Mouse (Mus musculus) small intestine, adult 2 months (tissue): ENCODE results near the gene Grhl3. TPM values are rescaled to one million over a fixed set of nuclear protein-coding genes. Genes with fewer than 3 reads are reported as not detected.

Experiments used
- H3K27ac ChIP-seq: fragments of 200-500 bp; 2 replicates; pipeline ENCODE4 v1.5.1; 2012; ENCODE audit warnings: low read depth, low read length, control low read depth, inconsistent platforms; ENCODE audit not compliant: insufficient read depth
- H3K27me3 ChIP-seq: fragments of 200-500 bp; 2 replicates; pipeline ENCODE4 v1.6.1; 2012; ENCODE audit warnings: mild to moderate bottlenecking, moderate library complexity, low read length, inconsistent platforms; ENCODE audit not compliant: control insufficient read depth, insufficient read depth
- H3K36me3 ChIP-seq: fragments of 200-500 bp; 2 replicates; pipeline ENCODE4 v1.6.1; 2012; ENCODE audit warnings: mild to moderate bottlenecking, low read length, control low read depth, inconsistent platforms; ENCODE audit not compliant: control insufficient read depth, insufficient read depth
- H3K4me1 ChIP-seq: fragments of 200-500 bp; 2 replicates; pipeline ENCODE4 v1.6.1; 2012; ENCODE audit warnings: low read length, inconsistent platforms, mixed read lengths; ENCODE audit not compliant: control insufficient read depth, insufficient read depth, insufficient read length
- H3K4me3 ChIP-seq: fragments of 200-500 bp; 2 replicates; pipeline ENCODE4 v1.5.1; 2012; ENCODE audit warnings: low read depth, mild to moderate bottlenecking, control low read depth, inconsistent platforms, low read length, moderate library complexity
- CTCF ChIP-seq: fragments of 200-500 bp; IDR thresholded peaks from 2 replicates; pipeline ENCODE4 v1.5.1; 2012; ENCODE audit warnings: low read depth, mild to moderate bottlenecking, control low read depth, inconsistent platforms, low read length, moderate library complexity, mixed read lengths; ENCODE audit not compliant: insufficient replicate concordance, insufficient read length; ENCODE audit errors: extremely low read depth
- POLR2A ChIP-seq: fragments of 200-500 bp; IDR thresholded peaks from 2 replicates; pipeline ENCODE4 v1.6.1; 2012; ENCODE audit warnings: low read depth, mild to moderate bottlenecking, control low read depth, inconsistent platforms, low read length, moderate library complexity
- WGBS: fragments of 180-500 bp; shearing (Covaris S2); methylation state at CpG from one replicate; pipeline ENCODE4 v1.1.7; 2018; 5-methylcytosine and 5-hydroxymethylcytosine counted together
- polyA plus RNA-seq: library from polyadenylated mRNA; depleted of rRNA; stranded (reverse); fragments of >200 nt; gene quantifications from 2 replicates; pipeline ENCODE4 v1.2.3, GENCODE M21; 2012

The Grhl3 gene
- polyA plus RNA-seq, 1 experiment, result 0.19 TPM

DNA sequence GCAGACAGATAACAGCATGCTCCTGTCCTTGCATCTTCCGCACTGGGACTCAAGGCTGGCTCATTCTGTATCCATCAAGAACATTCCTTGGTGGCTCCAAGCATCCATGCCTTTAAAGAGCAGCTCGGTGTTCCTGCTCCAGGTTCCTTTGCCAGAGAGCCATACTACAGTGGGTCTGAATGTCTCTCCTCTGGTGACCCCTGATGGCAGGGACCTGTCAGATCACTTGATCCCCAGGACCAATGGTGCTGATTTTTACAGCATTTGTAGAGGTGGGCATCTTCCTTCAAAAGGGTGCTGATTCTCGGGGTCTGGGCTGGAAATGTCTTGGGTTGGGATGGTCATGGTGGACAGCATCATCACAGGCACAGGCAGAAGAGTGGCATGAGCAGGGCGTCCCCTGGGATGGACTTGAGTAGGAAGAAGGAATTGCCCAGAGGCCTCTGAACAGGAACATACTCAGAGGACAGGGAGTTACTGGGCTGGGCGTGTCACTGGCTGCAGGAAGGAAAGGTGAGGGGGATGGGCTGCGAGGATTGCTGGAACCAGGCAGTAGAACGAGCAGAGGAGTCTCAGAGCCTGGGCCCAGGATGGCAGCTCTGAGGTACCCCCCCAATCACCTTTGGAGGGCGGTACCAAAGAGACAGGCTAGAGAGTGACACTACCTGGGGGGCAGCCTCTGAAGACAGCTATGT, 18.3 kb upstream of the Grhl3 start:
- Histone ChIP-seq H3K36me3 (no peaks in the 10 kb centered on the region), H3K4me1 (peaks cover 19% of the 10 kb centered on the region; the same call in 1 of the 2 replicates), H3K27me3 (no peaks in the 10 kb centered on the region), H3K27ac (no peak overlapping the region), H3K4me3 (no peak overlapping the region)
- TF ChIP-seq CTCF, result no peak; the same call in 1 of the 2 replicates
- TF ChIP-seq POLR2A, result no peak
- WGBS, result 43% methylated on average over 8 of the region's 8 CpGs

DNA sequence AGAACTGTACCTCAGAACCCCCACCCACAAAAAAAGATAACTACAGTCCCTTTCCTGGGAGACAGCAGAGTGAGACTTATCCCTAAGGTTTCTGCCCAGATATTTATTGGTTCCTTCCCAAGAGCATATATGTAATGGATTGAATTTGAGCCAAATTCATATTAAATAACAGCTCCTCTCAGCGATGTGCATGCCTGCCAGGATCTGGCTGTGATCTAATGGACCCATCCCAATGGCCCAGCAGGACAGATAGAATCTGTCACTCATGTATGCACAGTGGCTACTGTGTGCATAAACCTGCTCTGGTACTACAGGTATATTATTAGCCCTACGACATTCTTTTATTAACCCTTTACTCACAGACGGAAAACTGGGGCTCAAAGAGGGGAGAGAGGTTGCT, 17.7 kb upstream of the Grhl3 start:
- Histone ChIP-seq H3K27me3 (no peaks in the 10 kb centered on the region), H3K36me3 (no peaks in the 10 kb centered on the region), H3K4me1 (peaks cover 13% of the 10 kb centered on the region; the same call in 1 of the 2 replicates), H3K4me3 (no peak overlapping the region), H3K27ac (no peak overlapping the region)
- 35% methylated on average over 3 of the region's 3 CpGs for WGBS
- no peak for TF ChIP-seq POLR2A
- TF ChIP-seq CTCF, result no peak

DNA sequence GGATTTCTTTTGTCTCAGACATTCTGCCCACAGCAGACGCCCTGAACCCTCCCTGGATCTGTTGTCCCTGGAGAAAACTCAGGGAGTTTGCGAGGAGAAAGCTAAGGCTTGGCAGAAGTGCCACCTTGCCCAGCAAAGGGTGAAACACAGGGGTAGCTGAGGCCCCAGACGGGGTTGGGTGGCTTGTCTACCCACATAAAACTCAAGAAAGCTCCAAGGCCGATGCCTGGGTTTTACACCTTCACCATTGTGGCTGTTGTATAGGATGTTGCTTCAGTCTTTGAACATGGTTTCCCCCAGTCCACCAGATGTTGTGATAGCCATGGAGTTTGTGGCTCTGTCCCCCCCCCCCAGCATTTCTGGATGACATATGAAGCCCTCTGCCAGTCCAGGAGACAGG, 11.4 kb upstream of the Grhl3 start:
- Histone ChIP-seq H3K27ac (no peak overlapping the region), H3K4me3 (no peak overlapping the region), H3K36me3 (no peaks in the 10 kb centered on the region), H3K4me1 (no peaks in the 10 kb centered on the region), H3K27me3 (no peaks in the 10 kb centered on the region)
- 86% methylated on average over 4 of the region's 4 CpGs for WGBS
- TF ChIP-seq CTCF (no peak), POLR2A (no peak)

DNA sequence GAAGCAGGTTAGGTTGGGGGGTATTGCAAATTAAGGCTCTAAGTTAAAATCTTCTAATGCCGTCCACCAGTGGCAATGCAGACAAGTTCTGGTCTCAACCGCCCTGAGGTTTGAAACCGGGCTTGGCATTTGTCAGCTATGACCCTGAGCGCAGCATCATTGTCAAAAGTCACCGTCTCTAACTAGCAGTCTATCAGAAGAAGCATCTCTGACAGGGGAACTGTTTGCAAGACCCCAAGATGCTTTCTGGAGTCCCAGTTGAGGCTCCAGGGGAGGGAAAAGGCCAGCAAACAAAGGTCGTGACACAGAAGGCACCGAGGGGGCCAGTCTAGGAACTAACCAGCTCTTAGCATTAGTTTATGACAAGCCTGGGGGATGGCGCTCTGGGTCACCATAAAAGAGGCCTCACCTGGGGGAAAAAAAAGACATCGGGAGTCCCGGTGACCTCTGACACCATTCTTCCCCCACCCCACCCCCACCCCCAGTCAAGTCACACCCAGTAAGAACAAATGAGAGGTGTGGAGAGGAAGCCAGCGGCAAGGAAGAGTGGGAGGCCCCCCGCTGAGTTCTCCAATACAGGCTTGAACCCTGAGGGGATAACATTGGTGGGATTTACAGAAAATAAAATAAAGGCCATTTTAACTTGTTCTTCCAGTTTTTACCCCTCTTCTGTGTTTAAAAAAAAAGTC, 7.9 kb upstream of the Grhl3 start:
- no peak overlapping the region for H3K27ac ChIP-seq
- no peak overlapping the region for H3K4me3 ChIP-seq
- 51% methylated on average over 12 of the region's 12 CpGs for WGBS
- no peak for TF ChIP-seq CTCF
- no peak for TF ChIP-seq POLR2A
- H3K27me3 ChIP-seq, result no peaks in the 10 kb centered on the region
- H3K4me1 ChIP-seq, result peaks cover 3% of the 10 kb centered on the region; the same call in 1 of the 2 replicates
- H3K36me3 ChIP-seq, result no peaks in the 10 kb centered on the region

GRCm38 (mm10) chr4:135579695-135580094, 6.3 kb upstream of the Grhl3 start:
- peaks cover 3% of the 10 kb centered on the region; the same call in 1 of the 2 replicates for H3K4me1 ChIP-seq
- 66% methylated on average over 6 of the region's 6 CpGs for WGBS
- TF ChIP-seq POLR2A (no peak), CTCF (no peak)
- H3K36me3 ChIP-seq, result no peaks in the 10 kb centered on the region
- no peaks in the 10 kb centered on the region for H3K27me3 ChIP-seq
- no peak overlapping the region for H3K27ac ChIP-seq
- H3K4me3 ChIP-seq, result no peak overlapping the region

GRCm38 (mm10) chr4:135578490-135578889, 5.1 kb upstream of the Grhl3 start:
- Histone ChIP-seq H3K27me3 (no peaks in the 10 kb centered on the region), H3K4me1 (peaks cover 4% of the 10 kb centered on the region), H3K36me3 (no peaks in the 10 kb centered on the region), H3K4me3 (no peak overlapping the region), H3K27ac (no peak overlapping the region)
- WGBS, result 70% methylated on average over 5 of the region's 5 CpGs
- TF ChIP-seq POLR2A, result no peak
- TF ChIP-seq CTCF, result no peak
